Mouse (Mus musculus) forebrain, postnatal 0 days (tissue): Measurements from ENCODE around the gene Shkbp1. TPM values are rescaled to one million over a fixed set of nuclear protein-coding genes. Genes with fewer than 3 reads are reported as not detected.

ENCODE experiments used
- ATAC-seq: fragments of 200-750 bp; cut with Nextera tagmentation; 2 replicates; pipeline ENCODE4 v1.8.0; 2017; ENCODE audit warnings: mild to moderate bottlenecking, moderate library complexity
- DNase-seq: peaks from one replicate; pipeline ENCODE4 v3.0.0-alpha.2; 2015
- H3K27ac ChIP-seq: fragments of 300-500 bp; sonication (generic); 2 replicates; pipeline ENCODE4 v1.5.1; 2014; ENCODE audit warnings: low read depth, mild to moderate bottlenecking, antibody characterized with exemption, low read length, moderate library complexity, mixed read lengths
- H3K27me3 ChIP-seq: fragments of 300-500 bp; sonication (generic); 2 replicates; pipeline ENCODE4 v1.6.1; 2014; ENCODE audit warnings: mild to moderate bottlenecking, low read length, mixed read lengths; ENCODE audit not compliant: insufficient read depth
- H3K36me3 ChIP-seq: fragments of 300-500 bp; sonication (generic); 2 replicates; pipeline ENCODE4 v1.6.1; 2014; ENCODE audit warnings: mild to moderate bottlenecking, moderate library complexity; ENCODE audit not compliant: insufficient read depth
- H3K4me1 ChIP-seq: fragments of 300-500 bp; sonication (generic); 2 replicates; pipeline ENCODE4 v1.6.1; 2014; ENCODE audit warnings: antibody characterized with exemption; ENCODE audit not compliant: insufficient read depth
- H3K4me2 ChIP-seq: fragments of 300-500 bp; sonication (generic); 2 replicates; pipeline ENCODE4 v1.6.1; 2014; ENCODE audit warnings: low read depth, mild to moderate bottlenecking, moderate library complexity
- H3K4me3 ChIP-seq: fragments of 300-500 bp; sonication (generic); 2 replicates; pipeline ENCODE4 v1.5.1; 2014; ENCODE audit warnings: low read depth, low read length, mixed read lengths
- H3K9ac ChIP-seq: fragments of 300-500 bp; sonication (generic); 2 replicates; pipeline ENCODE4 v1.6.1; 2014; ENCODE audit warnings: mild to moderate bottlenecking
- H3K9me3 ChIP-seq: fragments of 300-500 bp; sonication (generic); 2 replicates; pipeline ENCODE4 v1.6.1; 2016; ENCODE audit warnings: low read length
- CTCF ChIP-seq: sonication (generic); IDR thresholded peaks from 2 replicates; pipeline ENCODE4 v1.5.1; 2016; ENCODE audit warnings: antibody characterized with exemption, control low read depth, low read depth
- WGBS: fragments of 180-500 bp; shearing (Covaris S2); extraction: QIAGEN DNeasy Blood & Tissue Kit; methylation state at CpG from one replicate; pipeline ENCODE4 v1.1.7; 2014; 5-methylcytosine and 5-hydroxymethylcytosine counted together
- polyA plus RNA-seq: library from polyadenylated mRNA; unstranded; fragments of >200 nt; fragmentation: Nextera tagmentation; extraction: Ambion mirVana; gene quantifications from 2 replicates; pipeline ENCODE4 v1.2.1, GENCODE M21; 2015
- total RNA-seq: library from RNA; depleted of rRNA; stranded (reverse); fragments of >200 nt; gene quantifications from 2 replicates; pipeline ENCODE4 v1.2.3, GENCODE M21; 2014

Gene Shkbp1
- total and polyA plus RNA-seq, 2 experiments from 2014 or later, result 30.2 to 33.1 TPM

GRCm38 (mm10) chr7:27306161-27307160 is 49.4 kb downstream of the Shkbp1 start:
- WGBS, result 78% methylated on average over 24 of the region's 24 CpGs
- H3K4me2 ChIP-seq, result no peak overlapping the region
- H3K27ac ChIP-seq, result no peak overlapping the region
- no peak overlapping the region for H3K4me3 ChIP-seq
- no peaks in the 10 kb centered on the region for H3K9me3 ChIP-seq
- no peaks in the 10 kb centered on the region; the same call in 1 of the 2 replicates for H3K36me3 ChIP-seq
- DNase-seq (peak; percentile 25), ATAC-seq (no peak)
- H3K4me1 ChIP-seq, result no peaks in the 10 kb centered on the region
- TF ChIP-seq CTCF, result peak; percentile 68
- no peak overlapping the region for H3K9ac ChIP-seq
- no peaks in the 10 kb centered on the region for H3K27me3 ChIP-seq

GRCm38 (mm10) chr7:27305091-27305730 is 50.6 kb downstream of the Shkbp1 start:
- no peak overlapping the region for H3K9ac ChIP-seq
- H3K27me3 ChIP-seq, result no peaks in the 10 kb centered on the region
- TF ChIP-seq CTCF, result no peak
- no peak overlapping the region for H3K27ac ChIP-seq
- ATAC-seq (no peak), DNase-seq (no peak)
- no peaks in the 10 kb centered on the region for H3K4me1 ChIP-seq
- H3K9me3 ChIP-seq, result no peaks in the 10 kb centered on the region
- H3K4me3 ChIP-seq, result no peak overlapping the region
- H3K4me2 ChIP-seq, result no peak overlapping the region
- 89% methylated on average over 17 of the region's 17 CpGs for WGBS
- H3K36me3 ChIP-seq, result no peaks in the 10 kb centered on the region; the same call in 1 of the 2 replicates

- Histone ChIP-seq H3K4me3 (no peak overlapping the region), H3K9ac (no peak overlapping the region), H3K27me3 (no peaks in the 10 kb centered on the region), H3K4me2 (no peak overlapping the region), H3K27ac (no peak overlapping the region), H3K9me3 (no peaks in the 10 kb centered on the region), H3K4me1 (no peaks in the 10 kb centered on the region), H3K36me3 (no peaks in the 10 kb centered on the region; the same call in 1 of the 2 replicates)
- peak; percentile 83 for DNase-seq
- TF ChIP-seq CTCF, result peak; percentile 95
- WGBS, result 9% methylated on average over 11 of the region's 11 CpGs
- ATAC-seq, result peak; percentile 50
These were observed 53.6 kb downstream of the Shkbp1 start for GRCm38 (mm10) chr7:27302172-27302571.

- Histone ChIP-seq H3K4me2 (no peak overlapping the region), H3K4me3 (no peak overlapping the region), H3K9ac (no peak overlapping the region), H3K27ac (no peak overlapping the region), H3K36me3 (no peaks in the 10 kb centered on the region), H3K27me3 (no peaks in the 10 kb centered on the region), H3K4me1 (no peaks in the 10 kb centered on the region), H3K9me3 (no peaks in the 10 kb centered on the region)
- TF ChIP-seq CTCF, result no peak
- DNase-seq (no peak), ATAC-seq (no peak)
- WGBS, result 70% methylated on average over 5 of the region's 5 CpGs
These were observed 55.0 kb downstream of the Shkbp1 start for GRCm38 (mm10) chr7:27300801-27301200.

GRCm38 (mm10) chr7:27300351-27300750 is 55.5 kb downstream of the Shkbp1 start:
- no peak overlapping the region for H3K4me2 ChIP-seq
- H3K27ac ChIP-seq, result no peak overlapping the region
- no peak overlapping the region for H3K4me3 ChIP-seq
- 85% methylated on average over 4 of the region's 4 CpGs for WGBS
- DNase-seq (no peak), ATAC-seq (no peak)
- H3K9ac ChIP-seq, result no peak overlapping the region
- no peaks in the 10 kb centered on the region for H3K4me1 ChIP-seq
- no peaks in the 10 kb centered on the region for H3K36me3 ChIP-seq
- no peak for TF ChIP-seq CTCF
- no peaks in the 10 kb centered on the region for H3K9me3 ChIP-seq
- H3K27me3 ChIP-seq, result no peaks in the 10 kb centered on the region

GRCm38 (mm10) chr7:27298816-27299215 is 57.0 kb downstream of the Shkbp1 start:
- Histone ChIP-seq H3K27me3 (no peaks in the 10 kb centered on the region), H3K27ac (no peak overlapping the region), H3K9ac (no peak overlapping the region), H3K9me3 (no peaks in the 10 kb centered on the region), H3K4me3 (no peak overlapping the region), H3K4me2 (no peak overlapping the region), H3K4me1 (no peaks in the 10 kb centered on the region), H3K36me3 (no peaks in the 10 kb centered on the region)
- DNase-seq (no peak), ATAC-seq (no peak)
- no peak for TF ChIP-seq CTCF
- WGBS, result 86% methylated on average over 6 of the region's 6 CpGs
